29 mouse cellular contexts compared by ENCODE assay signal in genomic region chr13:73827243-73827642, GRCm38 (mm10). TPM values are rescaled to one million over a fixed set of nuclear protein-coding genes. Genes with fewer than 3 reads are reported as not detected.
DNase-seq lines count a peak whose midpoint lies in the region; ATAC-seq and TF ChIP-seq lines count a peak whose summit lies in the region.
"Had no signal": no experiment of that assay in that cellular context is flagged by ENCODE, and none has a peak within 500 bp of the region (broad histone marks: within the 10 kb centered on the region; RNA-seq: fewer than 3 reads in every experiment).

No protein-coding gene starts in this region.

- H3K4me3 ChIP-seq in forebrain, embryonic 15.5 days: no peak overlapping the region
- no peak overlapping the region for H3K4me3 ChIP-seq in forebrain, embryonic 12.5 days (replicated peaks)
- H3K4me3 ChIP-seq in limb, embryonic 12.5 days (replicated peaks): no peak overlapping the region
- H3K4me3 ChIP-seq in limb, embryonic 10.5 days: no peak overlapping the region
- no peak overlapping the region for H3K4me3 ChIP-seq in midbrain, postnatal 0 days (ENCODE audit: low read depth, low read length)
- no peak overlapping the region for H3K4me3 ChIP-seq in midbrain, embryonic 14.5 days (replicated peaks; ENCODE audit: low read depth, low read length)
- H3K4me3 ChIP-seq in limb, embryonic 15.5 days: no peak overlapping the region
- H3K4me3 ChIP-seq: erythroblast, embryonic 14.5 days; heart, embryonic 10.5 days; heart, embryonic 15.5 days; hindbrain, embryonic 12.5 days; lung, embryonic 15.5 days; neural tube, embryonic 13.5 days had no signal

- H3K27me3 ChIP-seq in forebrain, embryonic 15.5 days: no peaks in the 10 kb centered on the region
- H3K27me3 ChIP-seq in forebrain, embryonic 12.5 days: no peaks in the 10 kb centered on the region
- no peaks in the 10 kb centered on the region for H3K27me3 ChIP-seq in limb, embryonic 12.5 days
- H3K27me3 ChIP-seq in limb, embryonic 10.5 days (ENCODE audit: low read depth, poor library complexity, severe bottlenecking): no peaks in the 10 kb centered on the region
- H3K27me3 ChIP-seq in midbrain, postnatal 0 days (ENCODE audit: insufficient read depth, low read length): no peaks in the 10 kb centered on the region
- no peaks in the 10 kb centered on the region for H3K27me3 ChIP-seq in midbrain, embryonic 14.5 days (ENCODE audit: control insufficient read depth, insufficient read depth, low read length)
- H3K27me3 ChIP-seq in limb, embryonic 15.5 days: no peaks in the 10 kb centered on the region
- H3K27me3 ChIP-seq: heart, embryonic 15.5 days; hindbrain, embryonic 12.5 days; lung, embryonic 15.5 days; neural tube, embryonic 13.5 days; Patski had no signal

- 0 out of 2 replicates have a peak, but pooled peaks have one; percentile 23 for ATAC-seq in forebrain, embryonic 15.5 days (replicated peaks)
- ATAC-seq in forebrain, embryonic 12.5 days (ENCODE audit: low FRiP score): no peak
- ATAC-seq in limb, embryonic 12.5 days (ENCODE audit: insufficient number of reproducible peaks, insufficient read depth, low FRiP score, low TSS enrichment, low read depth): no peak
- ATAC-seq in midbrain, postnatal 0 days (ENCODE audit: low FRiP score): no peak
- no peak for ATAC-seq in midbrain, embryonic 14.5 days (ENCODE audit: low FRiP score, low TSS enrichment)
- no peak for ATAC-seq in limb, embryonic 15.5 days (ENCODE audit: insufficient number of reproducible peaks, low FRiP score, low TSS enrichment, low read depth)
- ATAC-seq: inflammation-experienced regulatory T-cells, adult 6 months; Patski had no signal

- WGBS in forebrain, embryonic 15.5 days: 52% methylated on average over 8 of the region's 8 CpGs
- 84% methylated on average over 8 of the region's 8 CpGs for WGBS in forebrain, embryonic 12.5 days
- 41% methylated on average over 8 of the region's 8 CpGs for WGBS in limb, embryonic 12.5 days
- WGBS in limb, embryonic 10.5 days: 83% methylated on average over 8 of the region's 8 CpGs
- 58% methylated on average over 8 of the region's 8 CpGs for WGBS in midbrain, postnatal 0 days
- WGBS in midbrain, embryonic 14.5 days: 80% methylated on average over 8 of the region's 8 CpGs
- 31% methylated on average over 8 of the region's 8 CpGs for WGBS in limb, embryonic 15.5 days

- no peak for DNase-seq in limb, embryonic 10.5 days (ENCODE audit: low spot score)
- peak; percentile 39 for DNase-seq in midbrain, postnatal 0 days (ENCODE audit: low spot score)
- no peak for DNase-seq in midbrain, embryonic 14.5 days
- no peak for DNase-seq in heart, adult 11 months
- DNase-seq: adrenal gland, postnatal 25 days; cerebellum, adult 2 months; cerebellum, postnatal 14 days; gastrocnemius, postnatal 14 days; kidney, adult 11 months; kidney, postnatal 25 days; liver; thymus, adult 2 months; thymus, postnatal 4 days had no signal

- H3K27ac ChIP-seq in forebrain, embryonic 15.5 days (replicated peaks): no peak overlapping the region
- no peak overlapping the region for H3K27ac ChIP-seq in forebrain, embryonic 12.5 days
- H3K27ac ChIP-seq in limb, embryonic 12.5 days: peak overlapping the region; percentile 67
- H3K27ac ChIP-seq in limb, embryonic 10.5 days: no peak overlapping the region; the same call in 1 of the 2 replicates
- H3K27ac ChIP-seq in midbrain, postnatal 0 days (ENCODE audit: low read depth, low read length): no peak overlapping the region
- no peak overlapping the region for H3K27ac ChIP-seq in midbrain, embryonic 14.5 days (replicated peaks; ENCODE audit: low read depth, low read length)
- H3K27ac ChIP-seq in limb, embryonic 15.5 days: peak overlapping the region; percentile 19; the same call in 1 of the 2 replicates
- H3K27ac ChIP-seq: heart, embryonic 10.5 days; heart, embryonic 15.5 days; hindbrain, embryonic 12.5 days; liver, embryonic 14.5 days; lung, embryonic 15.5 days; neural tube, embryonic 13.5 days had no signal

- H3K4me1 ChIP-seq in forebrain, embryonic 15.5 days: no peaks in the 10 kb centered on the region
- no peaks in the 10 kb centered on the region for H3K4me1 ChIP-seq in forebrain, embryonic 12.5 days
- peaks cover 27% of the 10 kb centered on the region for H3K4me1 ChIP-seq in limb, embryonic 12.5 days (replicated peaks)
- H3K4me1 ChIP-seq in limb, embryonic 10.5 days: peaks cover 22% of the 10 kb centered on the region
- H3K4me1 ChIP-seq in midbrain, postnatal 0 days (ENCODE audit: insufficient read depth, low read length): no peaks in the 10 kb centered on the region
- no peaks in the 10 kb centered on the region for H3K4me1 ChIP-seq in midbrain, embryonic 14.5 days (ENCODE audit: control insufficient read depth, insufficient read depth, low read length)
- peaks cover 19% of the 10 kb centered on the region for H3K4me1 ChIP-seq in limb, embryonic 15.5 days
- H3K4me1 ChIP-seq: hindbrain, embryonic 12.5 days; lung, embryonic 15.5 days had no signal

- H3K4me2 ChIP-seq in forebrain, embryonic 15.5 days (replicated peaks): no peak overlapping the region
- no peak overlapping the region for H3K4me2 ChIP-seq in forebrain, embryonic 12.5 days
- no peak overlapping the region for H3K4me2 ChIP-seq in limb, embryonic 12.5 days
- no peak overlapping the region for H3K4me2 ChIP-seq in midbrain, postnatal 0 days (ENCODE audit: low read depth, low read length, poor library complexity, severe bottlenecking)
- H3K4me2 ChIP-seq in midbrain, embryonic 14.5 days (ENCODE audit: low read length): no peak overlapping the region
- no peak overlapping the region for H3K4me2 ChIP-seq in limb, embryonic 15.5 days
- H3K4me2 ChIP-seq: heart, embryonic 15.5 days; hindbrain, embryonic 12.5 days; lung, embryonic 15.5 days; midbrain, embryonic 11.5 days; neural tube, embryonic 13.5 days had no signal

- H3K9me3 ChIP-seq in forebrain, embryonic 15.5 days: no peaks in the 10 kb centered on the region
- H3K9me3 ChIP-seq in forebrain, embryonic 12.5 days: no peaks in the 10 kb centered on the region
- H3K9me3 ChIP-seq in limb, embryonic 12.5 days: no peaks in the 10 kb centered on the region
- H3K9me3 ChIP-seq in limb, embryonic 10.5 days (replicated peaks): no peaks in the 10 kb centered on the region
- H3K9me3 ChIP-seq in midbrain, postnatal 0 days (ENCODE audit: low read length): no peaks in the 10 kb centered on the region
- no peaks in the 10 kb centered on the region for H3K9me3 ChIP-seq in midbrain, embryonic 14.5 days (ENCODE audit: control insufficient read depth, low read length)
- H3K9me3 ChIP-seq in limb, embryonic 15.5 days: no peaks in the 10 kb centered on the region
- H3K9me3 ChIP-seq: heart, embryonic 10.5 days; heart, embryonic 15.5 days; hindbrain, embryonic 12.5 days; lung, embryonic 15.5 days; neural tube, embryonic 13.5 days had no signal

- no peak for TF ChIP-seq CTCF in midbrain, postnatal 0 days (IDR thresholded peaks at IDR 0.05)

- no peak overlapping the region for H3K9ac ChIP-seq in forebrain, embryonic 15.5 days (replicated peaks)
- no peak overlapping the region for H3K9ac ChIP-seq in forebrain, embryonic 12.5 days
- H3K9ac ChIP-seq in limb, embryonic 12.5 days (replicated peaks): no peak overlapping the region
- H3K9ac ChIP-seq in midbrain, postnatal 0 days (replicated peaks; ENCODE audit: low read length, poor library complexity, severe bottlenecking): no peak overlapping the region
- no peak overlapping the region for H3K9ac ChIP-seq in midbrain, embryonic 14.5 days (replicated peaks; ENCODE audit: low read length)
- H3K9ac ChIP-seq in limb, embryonic 15.5 days: no peak overlapping the region
- H3K9ac ChIP-seq: heart, embryonic 15.5 days; hindbrain, embryonic 12.5 days; liver, embryonic 14.5 days; lung, embryonic 15.5 days; neural tube, embryonic 13.5 days had no signal

- no peaks in the 10 kb centered on the region for H3K36me3 ChIP-seq in forebrain, embryonic 15.5 days
- H3K36me3 ChIP-seq in forebrain, embryonic 12.5 days (replicated peaks): no peaks in the 10 kb centered on the region
- peaks cover 48% of the 10 kb centered on the region for H3K36me3 ChIP-seq in limb, embryonic 12.5 days
- H3K36me3 ChIP-seq in limb, embryonic 10.5 days: peaks cover 67% of the 10 kb centered on the region
- H3K36me3 ChIP-seq in midbrain, postnatal 0 days (ENCODE audit: insufficient read depth, low read length): peaks cover 23% of the 10 kb centered on the region; the same call in 1 of the 2 replicates
- no peaks in the 10 kb centered on the region for H3K36me3 ChIP-seq in midbrain, embryonic 14.5 days (ENCODE audit: control insufficient read depth, insufficient read depth, low read length)
- peaks cover 15% of the 10 kb centered on the region for H3K36me3 ChIP-seq in limb, embryonic 15.5 days
- H3K36me3 ChIP-seq: heart, embryonic 15.5 days; hindbrain, embryonic 12.5 days; lung, embryonic 15.5 days; neural tube, embryonic 13.5 days had no signal

RNA-seq across cellular contexts. Expression of gene Nkd2, which starts 20.2 kb away (rescaled TPM):
- 7.4 and 8.1 TPM in 2 replicates for polyA plus RNA-seq in forebrain, embryonic 15.5 days (2015; fragmentation: Nextera tagmentation; extraction: Ambion mirVana)
- polyA plus RNA-seq in forebrain, embryonic 12.5 days (2016; fragmentation: Nextera tagmentation; extraction: Ambion mirVana): 7.9 and 8.8 TPM in 2 replicates
- polyA plus RNA-seq in limb, embryonic 12.5 days (2016; fragmentation: Nextera tagmentation; extraction: Ambion mirVana): 57.5 and 61.6 TPM in 2 replicates
- polyA plus RNA-seq in limb, embryonic 10.5 days (2016; fragmentation: Nextera tagmentation; extraction: Ambion mirVana): 43.2 and 57.4 TPM in 2 replicates
- total RNA-seq in midbrain, postnatal 0 days (2014; rRNA removed): 31.5 and 32.6 TPM in 2 replicates
- 18.8 and 20.1 TPM in 2 replicates for polyA plus RNA-seq in midbrain, postnatal 0 days (2015; fragmentation: Nextera tagmentation; extraction: Ambion mirVana)
- 11.1 and 12.6 TPM in 2 replicates for polyA plus RNA-seq in midbrain, embryonic 14.5 days (2014; fragmentation: Nextera tagmentation; extraction: Ambion mirVana)
- polyA plus RNA-seq in limb, embryonic 15.5 days (2015; fragmentation: Nextera tagmentation; extraction: Ambion mirVana): 44.1 and 46.7 TPM in 2 replicates
- total RNA-seq: granulocyte monocyte progenitor cell, adult 5-6 weeks; MEL had no signal
- polyA plus RNA-seq: erythroblast, embryonic 14.5 days had no signal

Comparison
In these comparisons a context has a peak if more than half of its experiments do, and no peak if none do; other contexts are left out.
1. H3K27ac ChIP-seq: peak in limb, embryonic 12.5 days (single experiment) and limb, embryonic 15.5 days (single experiment); none in forebrain, embryonic 15.5 days (single experiment), forebrain, embryonic 12.5 days (single experiment), limb, embryonic 10.5 days (single experiment), midbrain, postnatal 0 days (single experiment) and midbrain, embryonic 14.5 days (single experiment).